Mouse (Mus musculus) neural tube, embryonic 15.5 days (tissue): ENCODE data around the gene Gm42906. TPM values are rescaled to one million over a fixed set of nuclear protein-coding genes. Genes with fewer than 3 reads are reported as not detected.
A peak's percentile ranks its signal among the peaks of the same experiment; 100 is the strongest.

Experiments
- ATAC-seq: fragments of 200-750 bp; cut with Nextera tagmentation; 2 replicates; pipeline ENCODE4 v1.8.0; 2017; ENCODE audit warnings: mild to moderate bottlenecking, moderate TSS enrichment, moderate library complexity; ENCODE audit not compliant: low FRiP score
- H3K27ac ChIP-seq: fragments of 300-500 bp; sonication (generic); replicated peaks from 2 replicates; pipeline ENCODE4 v1.5.1; 2015; ENCODE audit warnings: mild to moderate bottlenecking, inconsistent platforms
- H3K27me3 ChIP-seq: fragments of 300-500 bp; sonication (generic); replicated peaks from 2 replicates; pipeline ENCODE4 v1.6.1; 2015; ENCODE audit warnings: inconsistent platforms
- H3K36me3 ChIP-seq: fragments of 300-500 bp; sonication (generic); 2 replicates; pipeline ENCODE4 v1.6.1; 2015; ENCODE audit warnings: inconsistent platforms
- H3K4me1 ChIP-seq: fragments of 300-500 bp; sonication (generic); 2 replicates; pipeline ENCODE4 v1.6.1; 2015; ENCODE audit warnings: inconsistent platforms
- H3K4me2 ChIP-seq: fragments of 300-500 bp; sonication (generic); 2 replicates; pipeline ENCODE4 v1.6.1; 2015; ENCODE audit warnings: inconsistent platforms, mild to moderate bottlenecking, moderate library complexity
- H3K4me3 ChIP-seq: fragments of 300-500 bp; sonication (generic); replicated peaks from 2 replicates; pipeline ENCODE4 v1.5.1; 2015; ENCODE audit warnings: mild to moderate bottlenecking, inconsistent platforms
- H3K9ac ChIP-seq: fragments of 300-500 bp; sonication (generic); replicated peaks from 2 replicates; pipeline ENCODE4 v1.6.1; 2015; ENCODE audit warnings: mild to moderate bottlenecking, inconsistent platforms
- H3K9me3 ChIP-seq: fragments of 300-500 bp; sonication (generic); replicated peaks from 2 replicates; pipeline ENCODE4 v1.6.1; 2016; ENCODE audit warnings: inconsistent platforms
- WGBS: fragments of 180-500 bp; shearing (Covaris S2); methylation state at CpG from one replicate; pipeline ENCODE4 v1.1.7; 2015; ENCODE audit warnings: mixed read lengths; 5-methylcytosine and 5-hydroxymethylcytosine counted together
- polyA plus RNA-seq: library from polyadenylated mRNA; unstranded; fragments of >200 nt; fragmentation: Nextera tagmentation; extraction: Ambion mirVana; gene quantifications from 2 replicates; pipeline ENCODE4 v1.2.1, GENCODE M21; 2015

Gene Gm42906
- polyA plus RNA-seq, 1 experiment from 2014 or later: not detected

- H3K4me3 ChIP-seq: no peak overlapping the region
- ATAC-seq: no peak
- 44% methylated on average over 2 of the region's 2 CpGs for WGBS
- 0 out of 2 replicates have a peak overlapping the region, but pooled peaks have one; percentile 43 for H3K27ac ChIP-seq
- no peaks in the 10 kb centered on the region for H3K36me3 ChIP-seq
- H3K4me2 ChIP-seq: no peak overlapping the region
- no peaks in the 10 kb centered on the region for H3K27me3 ChIP-seq
- no peak overlapping the region for H3K9ac ChIP-seq
- H3K4me1 ChIP-seq: peaks cover 12% of the 10 kb centered on the region; the same call in 1 of the 2 replicates
- no peaks in the 10 kb centered on the region for H3K9me3 ChIP-seq
These were observed 179.9 kb downstream of the Gm42906 start for GRCm38 (mm10) chr5:151248084-151248483.

DNA sequence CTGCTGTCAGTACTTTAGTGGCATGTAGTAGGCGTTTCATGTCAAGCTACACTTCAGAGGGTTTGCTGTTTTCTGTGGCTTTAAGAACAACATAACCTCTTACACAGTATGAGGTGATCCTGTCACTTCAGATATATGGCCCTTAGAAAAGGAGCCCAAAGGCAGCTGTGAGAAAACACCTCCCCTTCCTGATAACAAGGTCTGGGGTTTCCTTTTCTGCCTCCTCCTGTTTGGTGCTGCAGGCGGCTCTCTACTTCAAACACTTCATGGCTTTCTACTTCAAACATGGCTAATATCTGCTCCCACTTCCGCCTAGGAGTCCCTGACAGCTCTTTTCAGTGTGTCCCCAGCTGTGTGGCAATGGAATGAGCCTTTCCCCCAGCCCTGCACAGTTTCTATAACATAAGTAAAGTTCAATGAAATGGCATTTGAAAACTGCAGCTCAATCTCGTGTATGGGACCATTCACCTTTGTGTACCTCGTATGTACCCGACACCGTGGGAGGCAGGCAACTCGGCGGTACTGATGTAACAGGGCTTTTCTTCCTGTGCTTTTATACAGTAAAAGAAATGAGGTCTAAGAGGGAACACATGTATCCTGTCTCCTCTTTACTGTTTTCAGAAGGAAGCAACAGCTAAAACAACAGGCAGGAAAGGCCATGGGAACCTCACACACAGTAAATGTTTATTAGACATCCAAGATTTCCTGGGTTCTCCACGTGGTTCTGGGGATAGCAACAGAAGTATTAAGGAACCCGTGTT, 180.7 kb downstream of the Gm42906 start:
- WGBS: 49% methylated on average over 11 of the region's 11 CpGs
- H3K27ac ChIP-seq: peak overlapping the region; percentile 43; the same call in 1 of the 2 replicates
- H3K9me3 ChIP-seq: no peaks in the 10 kb centered on the region
- no peak overlapping the region for H3K4me2 ChIP-seq
- H3K4me3 ChIP-seq: no peak overlapping the region
- no peaks in the 10 kb centered on the region for H3K36me3 ChIP-seq
- H3K9ac ChIP-seq: no peak overlapping the region
- peaks cover 12% of the 10 kb centered on the region; the same call in 1 of the 2 replicates for H3K4me1 ChIP-seq
- no peaks in the 10 kb centered on the region for H3K27me3 ChIP-seq
- no peak for ATAC-seq

DNA sequence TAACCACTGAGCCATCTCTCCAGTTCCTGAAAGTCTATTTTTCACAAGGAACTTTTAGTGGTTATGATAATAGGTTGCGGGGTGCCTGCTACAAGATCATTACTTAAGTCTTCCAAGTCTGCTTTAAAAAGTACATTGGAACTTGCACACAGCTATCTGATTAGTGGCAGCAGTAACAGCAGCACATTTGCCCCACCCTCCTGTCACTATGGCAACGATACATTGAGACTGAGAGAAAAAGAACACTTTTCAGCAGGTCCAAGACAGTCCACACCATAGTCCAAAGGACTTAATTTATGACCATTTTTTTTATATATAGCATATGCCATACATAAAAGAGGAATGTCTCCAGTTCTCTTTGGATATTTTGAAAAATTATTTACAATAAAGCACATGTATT, 181.7 kb downstream of the Gm42906 start:
- no peak for ATAC-seq
- WGBS: 84% methylated on average over 2 of the region's 2 CpGs
- Histone ChIP-seq H3K4me2 (no peak overlapping the region), H3K36me3 (no peaks in the 10 kb centered on the region), H3K27me3 (no peaks in the 10 kb centered on the region), H3K4me3 (no peak overlapping the region), H3K9ac (no peak overlapping the region), H3K27ac (no peak overlapping the region), H3K4me1 (peaks cover 12% of the 10 kb centered on the region; the same call in 1 of the 2 replicates), H3K9me3 (no peaks in the 10 kb centered on the region)

GRCm38 (mm10) chr5:151245571-151245970, 182.4 kb downstream of the Gm42906 start:
- Histone ChIP-seq H3K36me3 (no peaks in the 10 kb centered on the region), H3K4me2 (no peak overlapping the region), H3K27me3 (no peaks in the 10 kb centered on the region), H3K4me3 (no peak overlapping the region), H3K4me1 (peaks cover 12% of the 10 kb centered on the region; the same call in 1 of the 2 replicates), H3K9me3 (no peaks in the 10 kb centered on the region), H3K9ac (no peak overlapping the region), H3K27ac (no peak overlapping the region)
- WGBS: 91% methylated on average over 5 of the region's 5 CpGs
- no peak for ATAC-seq

DNA sequence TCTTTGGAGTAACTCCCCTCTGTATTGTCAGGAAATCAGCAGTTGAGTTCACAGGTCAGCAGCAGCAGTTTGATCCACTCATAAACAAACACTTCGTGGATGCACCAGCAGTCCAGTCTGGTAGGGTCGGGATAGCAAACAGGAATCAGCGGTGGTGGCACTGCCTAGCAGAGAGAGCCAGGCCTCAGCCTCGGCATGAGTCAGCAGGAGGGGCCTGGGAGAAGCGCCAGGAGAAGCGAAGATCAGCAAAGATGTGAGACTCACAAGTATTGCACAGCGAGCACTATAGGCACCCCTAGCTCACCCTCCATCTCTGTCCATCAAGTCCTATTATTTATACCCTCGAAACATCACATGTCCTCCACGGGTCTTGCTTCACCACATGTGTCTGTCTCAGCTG, 189.2 kb downstream of the Gm42906 start:
- H3K4me3 ChIP-seq: no peak overlapping the region
- no peaks in the 10 kb centered on the region for H3K36me3 ChIP-seq
- 84% methylated on average over 9 of the region's 9 CpGs for WGBS
- peaks cover 3% of the 10 kb centered on the region for H3K4me1 ChIP-seq
- no peak overlapping the region for H3K9ac ChIP-seq
- ATAC-seq: no peak
- no peak overlapping the region for H3K4me2 ChIP-seq
- no peaks in the 10 kb centered on the region for H3K9me3 ChIP-seq
- H3K27ac ChIP-seq: no peak overlapping the region
- no peaks in the 10 kb centered on the region for H3K27me3 ChIP-seq

- Histone ChIP-seq H3K9ac (no peak overlapping the region), H3K4me2 (no peak overlapping the region), H3K27ac (no peak overlapping the region), H3K4me1 (peaks cover 14% of the 10 kb centered on the region), H3K27me3 (peaks cover 4% of the 10 kb centered on the region; the same call in 1 of the 2 replicates), H3K4me3 (no peak overlapping the region), H3K9me3 (no peaks in the 10 kb centered on the region), H3K36me3 (no peaks in the 10 kb centered on the region)
- 82% methylated on average over 5 of the region's 5 CpGs for WGBS
- no peak for ATAC-seq
These were observed 191.6 kb downstream of the Gm42906 start for GRCm38 (mm10) chr5:151236411-151236810.

DNA sequence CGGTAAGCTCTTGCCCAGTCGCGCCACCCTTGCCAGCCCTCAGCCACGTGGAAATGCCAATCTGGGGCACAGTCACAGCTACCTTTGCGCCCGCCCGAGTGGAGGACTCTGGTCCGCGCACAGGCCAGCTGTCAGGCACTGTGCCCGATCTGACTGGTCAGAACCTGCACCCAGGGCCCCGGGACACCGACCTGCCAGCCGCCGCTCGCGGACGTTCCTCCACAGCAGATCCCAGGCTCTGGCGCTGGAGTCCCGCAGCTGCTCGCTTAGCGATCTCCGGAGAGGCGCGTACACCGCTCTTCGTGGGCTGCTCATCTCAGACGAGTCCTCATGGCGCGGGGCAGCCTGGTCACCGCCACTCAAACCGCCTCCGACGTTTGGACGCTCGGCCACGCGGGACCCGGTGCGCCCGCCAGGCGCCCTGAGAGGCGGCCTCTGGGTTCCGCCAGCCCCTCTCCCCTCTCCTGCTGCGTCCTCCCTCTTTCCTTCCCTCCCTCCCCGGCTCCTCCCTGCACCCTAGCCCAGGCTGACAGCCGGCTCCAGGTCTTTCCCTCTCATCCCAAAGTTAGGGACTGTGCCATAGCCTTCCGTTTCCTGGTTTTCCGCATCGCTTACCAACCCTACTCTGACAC, 194.4 kb downstream of the Gm42906 start, which contains the start of gene Stard13:
TSS of gene Stard13 (minus strand) at position 437 of the 632 bp plus-strand sequence.
- Histone ChIP-seq H3K27me3 (peaks cover 4% of the 10 kb centered on the region; the same call in 1 of the 2 replicates), H3K4me2 (peak within 1 kb of the TSS; percentile 99), H3K36me3 (no peaks in the 10 kb centered on the region), H3K9ac (peak within 1 kb of the TSS; percentile 67), H3K9me3 (no peaks in the 10 kb centered on the region), H3K4me3 (peak within 1 kb of the TSS; percentile 58), H3K4me1 (peaks cover 14% of the 10 kb centered on the region), H3K27ac (0 out of 2 replicates have a peak within 1 kb of the TSS, but pooled peaks have one; percentile 33)
- ATAC-seq: peak; percentile 70; the same call in 1 of the 2 replicates
- under 1% methylated on average over 47 of the region's 49 CpGs for WGBS

- Histone ChIP-seq H3K36me3 (no peaks in the 10 kb centered on the region), H3K4me2 (peak overlapping the region; percentile 99), H3K4me3 (peak overlapping the region; percentile 58), H3K9me3 (no peaks in the 10 kb centered on the region), H3K4me1 (peaks cover 14% of the 10 kb centered on the region), H3K27me3 (peaks cover 4% of the 10 kb centered on the region; the same call in 1 of the 2 replicates), H3K27ac (no peak overlapping the region), H3K9ac (no peak overlapping the region; the same call in 1 of the 2 replicates)
- 21% methylated on average over 11 of the region's 13 CpGs for WGBS
- no peak for ATAC-seq
These were observed 195.2 kb downstream of the Gm42906 start for GRCm38 (mm10) chr5:151232576-151233299.

GRCm38 (mm10) chr5:151231861-151232260, 196.1 kb downstream of the Gm42906 start:
- peaks cover 14% of the 10 kb centered on the region for H3K4me1 ChIP-seq
- H3K9me3 ChIP-seq: no peaks in the 10 kb centered on the region
- no peaks in the 10 kb centered on the region for H3K36me3 ChIP-seq
- H3K27ac ChIP-seq: no peak overlapping the region
- no peak overlapping the region for H3K4me3 ChIP-seq
- H3K9ac ChIP-seq: no peak overlapping the region
- ATAC-seq: no peak
- WGBS: 92% methylated on average over 7 of the region's 7 CpGs
- peak overlapping the region; percentile 99; the same call in 1 of the 2 replicates for H3K4me2 ChIP-seq
- peaks cover 4% of the 10 kb centered on the region; the same call in 1 of the 2 replicates for H3K27me3 ChIP-seq

DNA sequence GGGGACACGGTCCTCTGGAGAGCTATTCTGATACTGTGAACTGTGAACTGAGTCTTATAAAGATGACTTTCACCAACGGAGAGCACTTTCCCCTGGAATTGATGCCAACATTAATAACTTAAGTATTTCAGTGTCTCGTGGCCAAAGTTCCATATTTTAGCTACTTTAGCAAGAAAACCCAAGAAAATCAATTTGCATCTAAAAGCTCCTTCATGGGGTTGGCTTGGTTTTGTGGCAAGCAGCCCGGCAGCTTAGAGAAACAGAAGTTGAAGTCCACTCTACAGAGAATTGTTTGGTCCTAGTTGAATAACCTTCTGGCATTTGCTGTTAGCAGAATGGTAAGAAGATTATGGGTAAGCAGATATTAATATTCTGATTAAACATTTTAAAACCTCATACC, 196.6 kb downstream of the Gm42906 start:
- Histone ChIP-seq H3K4me1 (peaks cover 14% of the 10 kb centered on the region), H3K9ac (no peak overlapping the region), H3K9me3 (no peaks in the 10 kb centered on the region), H3K4me2 (no peak overlapping the region), H3K36me3 (no peaks in the 10 kb centered on the region), H3K27ac (no peak overlapping the region), H3K4me3 (no peak overlapping the region), H3K27me3 (peaks cover 4% of the 10 kb centered on the region; the same call in 1 of the 2 replicates)
- ATAC-seq: no peak
- 80% methylated on average over 4 of the region's 4 CpGs for WGBS

DNA sequence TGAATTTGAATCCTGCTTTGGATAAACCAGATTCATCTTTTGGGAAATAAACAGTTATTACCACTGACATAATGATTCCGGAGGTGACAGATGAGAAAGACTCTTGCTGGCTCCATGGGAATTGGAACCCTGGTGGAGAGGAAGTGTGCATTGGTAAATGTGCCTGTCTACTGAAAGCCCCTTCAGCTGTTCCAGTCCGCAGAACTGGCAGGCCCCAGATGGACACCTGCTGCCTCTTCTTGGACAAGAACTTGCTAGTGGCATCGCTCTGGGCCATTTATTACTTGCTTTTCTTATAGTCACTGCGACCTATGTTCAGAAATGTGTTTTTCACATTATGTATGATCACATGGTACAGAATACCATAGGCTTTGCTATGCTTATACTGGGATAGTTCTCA, 197.5 kb downstream of the Gm42906 start:
- 86% methylated on average over 4 of the region's 4 CpGs for WGBS
- Histone ChIP-seq H3K9ac (no peak overlapping the region), H3K36me3 (no peaks in the 10 kb centered on the region), H3K27ac (no peak overlapping the region), H3K4me1 (peaks cover 14% of the 10 kb centered on the region), H3K4me3 (no peak overlapping the region), H3K9me3 (no peaks in the 10 kb centered on the region), H3K4me2 (no peak overlapping the region), H3K27me3 (peaks cover 4% of the 10 kb centered on the region; the same call in 1 of the 2 replicates)
- ATAC-seq: no peak
